Mouse (Mus musculus) cerebellum, adult 2 months (tissue): ENCODE results near the gene Cdc25a. TPM values are rescaled to one million over a fixed set of nuclear protein-coding genes. Genes with fewer than 3 reads are reported as not detected.

Experiments
- DNase-seq, 2 experiments: peaks; one replicate each; pipeline ENCODE4 v3.0.0; 2021
- H3K27ac ChIP-seq: fragments of 200-500 bp; 2 replicates; pipeline ENCODE4 v1.5.1; 2012; ENCODE audit warnings: low read length, control low read depth, inconsistent platforms; ENCODE audit not compliant: insufficient read depth
- H3K27me3 ChIP-seq: fragments of 200-500 bp; 2 replicates; pipeline ENCODE4 v1.6.1; 2012; ENCODE audit warnings: inconsistent platforms, mild to moderate bottlenecking, low read length, moderate library complexity; ENCODE audit not compliant: control insufficient read depth, insufficient read depth
- H3K4me1 ChIP-seq: fragments of 200-500 bp; 2 replicates; pipeline ENCODE4 v1.6.1; 2011; ENCODE audit warnings: low read length; ENCODE audit not compliant: control insufficient read depth, insufficient read depth
- H3K4me3 ChIP-seq: fragments of 200-500 bp; replicated peaks from 2 replicates; pipeline ENCODE3; 2011; ENCODE audit warnings: mild to moderate bottlenecking, low read depth, low read length, control low read depth; ENCODE audit not compliant: insufficient read depth
- CTCF ChIP-seq: fragments of 200-500 bp; IDR thresholded peaks from 2 replicates; pipeline ENCODE4 v1.5.1; 2011; ENCODE audit warnings: low read depth, mild to moderate bottlenecking, control low read depth, low read length, moderate library complexity, borderline replicate concordance; ENCODE audit not compliant: insufficient read depth
- POLR2A ChIP-seq: fragments of 200-500 bp; IDR thresholded peaks from 2 replicates; pipeline ENCODE4 v1.6.1; 2011; ENCODE audit warnings: low read length, control low read depth, borderline replicate concordance; ENCODE audit not compliant: insufficient read depth
- WGBS: fragments of 180-500 bp; shearing (Covaris S2); methylation state at CpG from one replicate; pipeline ENCODE4 v1.1.7; 2018; 5-methylcytosine and 5-hydroxymethylcytosine counted together
- polyA plus RNA-seq: library from polyadenylated mRNA; depleted of rRNA; stranded (reverse); fragments of >200 nt; gene quantifications from 2 replicates; pipeline ENCODE4 v1.2.3, GENCODE M21; 2012; rRNA removed

The Cdc25a gene
- polyA plus RNA-seq = 9.2 and 9.6 TPM in 2 replicates

- H3K27ac ChIP-seq = peak within 1 kb of the TSS; percentile 53
- peak; percentile 98 to 99 for DNase-seq
- no peaks in the 10 kb centered on the region for H3K27me3 ChIP-seq
- peaks cover 5% of the 10 kb centered on the region; the same call in 1 of the 2 replicates for H3K4me1 ChIP-seq
- 7% methylated on average over 33 of the region's 33 CpGs for WGBS
- H3K4me3 ChIP-seq = peak within 1 kb of the TSS; percentile 88
- no peak for TF ChIP-seq POLR2A
- TF ChIP-seq CTCF = no peak; the same call in 1 of the 2 replicates
Measured at GRCm38 (mm10) chr9:109874797-109875691, at the start of gene Cdc25a. Gene Cdc25a, plus strand, starts transcription at chr9:109875579.

- TF ChIP-seq CTCF (no peak), POLR2A (no peak)
- Histone ChIP-seq H3K4me3 (no peak overlapping the region), H3K27ac (no peak overlapping the region), H3K27me3 (no peaks in the 10 kb centered on the region), H3K4me1 (no peaks in the 10 kb centered on the region)
- no peak for DNase-seq
- WGBS = 70% methylated on average over 4 of the region's 4 CpGs
Measured at GRCm38 (mm10) chr9:109825739-109826138, 49.6 kb upstream of the Cdc25a start.

- Histone ChIP-seq H3K27me3 (no peaks in the 10 kb centered on the region), H3K27ac (no peak overlapping the region), H3K4me3 (no peak overlapping the region), H3K4me1 (no peaks in the 10 kb centered on the region)
- DNase-seq = no peak
- no peak for TF ChIP-seq POLR2A
- no peak for TF ChIP-seq CTCF
- 75% methylated on average over 5 of the region's 5 CpGs for WGBS
Measured at GRCm38 (mm10) chr9:109826181-109826580, 49.2 kb upstream of the Cdc25a start.

GRCm38 (mm10) chr9:109832391-109833087 is 42.8 kb upstream of the Cdc25a start, which contains the start of gene Nme6:
Gene Nme6, plus strand, starts transcription at chr9:109832749.
- peak within 1 kb of the TSS; percentile 45; the same call in 1 of the 2 replicates for H3K27ac ChIP-seq
- TF ChIP-seq CTCF (peak; percentile 75), POLR2A (peak; percentile 85)
- under 1% methylated on average over 32 of the region's 32 CpGs for WGBS
- peak; percentile 84 to 90 for DNase-seq
- H3K4me3 ChIP-seq = peak within 1 kb of the TSS; percentile 75
- 0 out of 2 replicates have a peak, but pooled peaks cover 3% of the 10 kb centered on the region for H3K4me1 ChIP-seq
- no peaks in the 10 kb centered on the region for H3K27me3 ChIP-seq

- Histone ChIP-seq H3K4me3 (peak overlapping the region; percentile 75), H3K27ac (no peak overlapping the region), H3K27me3 (no peaks in the 10 kb centered on the region), H3K4me1 (0 out of 2 replicates have a peak, but pooled peaks cover 3% of the 10 kb centered on the region)
- no peak for TF ChIP-seq POLR2A
- no peak for TF ChIP-seq CTCF
- DNase-seq = no peak
- whole genome bisulfite sequencing = 4% methylated on average over 6 of the region's 6 CpGs
Measured at GRCm38 (mm10) chr9:109833088-109833412, 42.3 kb upstream of the Cdc25a start.

GRCm38 (mm10) chr9:109849312-109849758 is 26.0 kb upstream of the Cdc25a start, which contains the start of gene Camp:
Gene Camp, minus strand, starts transcription at chr9:109849617.
- H3K27ac ChIP-seq = no peak within 1 kb of the TSS
- no peaks in the 10 kb centered on the region for H3K4me1 ChIP-seq
- no peaks in the 10 kb centered on the region for H3K27me3 ChIP-seq
- TF ChIP-seq CTCF (no peak), POLR2A (no peak)
- 7% methylated on average over 6 of the region's 6 CpGs for WGBS
- H3K4me3 ChIP-seq = no peak within 1 kb of the TSS
- no peak for DNase-seq

- Histone ChIP-seq H3K27me3 (no peaks in the 10 kb centered on the region), H3K27ac (no peak overlapping the region), H3K4me1 (no peaks in the 10 kb centered on the region), H3K4me3 (no peak overlapping the region)
- 84% methylated on average over 5 of the region's 5 CpGs for WGBS
- TF ChIP-seq CTCF (no peak), POLR2A (no peak)
- no peak for DNase-seq
Measured at GRCm38 (mm10) chr9:109850099-109850498, 25.3 kb upstream of the Cdc25a start.
